Mouse (Mus musculus): Measurements from ENCODE around the gene Gpr180.

GRCm38 (mm10) chr14:118175071-118175693 is 38.2 kb downstream of the Gpr180 start:
- TF ChIP-seq EP300 (optimal IDR thresholded peaks at IDR 0.05), result no peak
- no peak for TF ChIP-seq CTCF (IDR thresholded peaks at IDR 0.05; ENCODE audit: low read depth)
